In genomic region chr3:140477670-140478208, GRCm38 (mm10) we compare ENCODE assay signal across 12 mouse cellular contexts.
"Had no signal": no experiment of that assay in that cellular context is flagged by ENCODE, and none has a peak within 500 bp of the region (broad histone marks: within the 10 kb centered on the region; RNA-seq: fewer than 3 reads in every experiment).

No protein-coding gene starts in this region.

- DNase-seq: kidney, adult 8-10 months; kidney, postnatal 25 days; liver; liver, embryonic 13.5 days; liver, postnatal 0 days; right cerebral cortex, postnatal 4 days; spleen, adult 18-20 months; thymus, adult 18-20 months; thymus, postnatal 14 days had no signal

- H3K36me3 ChIP-seq: limb, embryonic 12.5 days; liver, embryonic 13.5 days had no signal

- H3K9me3 ChIP-seq: limb, embryonic 12.5 days; liver, embryonic 13.5 days had no signal

- H3K9ac ChIP-seq: limb, embryonic 12.5 days; liver, embryonic 13.5 days; liver, postnatal 0 days had no signal

- H3K27me3 ChIP-seq: limb, embryonic 12.5 days; liver, embryonic 13.5 days had no signal

- ATAC-seq: inflammation-experienced regulatory T-cells, adult 6 months; intestine, postnatal 0 days; liver, postnatal 0 days had no signal

- H3K4me3 ChIP-seq: limb, embryonic 12.5 days; liver, embryonic 13.5 days had no signal

- H3K4me2 ChIP-seq: limb, embryonic 12.5 days; liver, embryonic 13.5 days had no signal

- H3K4me1 ChIP-seq: limb, embryonic 12.5 days; liver, embryonic 13.5 days had no signal

- H3K27ac ChIP-seq: limb, embryonic 12.5 days; liver, embryonic 13.5 days had no signal
